Mouse (Mus musculus) MEL (cell line): ENCODE data around the gene Dnaja4.

ENCODE experiments used
- CTCF ChIP-seq, 3 experiments: IDR thresholded peaks in 2 of 3; conservative IDR thresholded peaks in 1 of 3; 2 replicates each; pipeline ENCODE4 v1.5.1; 2011 to 2012; ENCODE audit warnings: low read length in 3 of 3, low read depth in 2 of 3, mild to moderate bottlenecking in 2 of 3, improper control_type of control experiment in 1 of 3, inconsistent platforms in 1 of 3, mixed read lengths in 1 of 3, moderate library complexity in 1 of 3; ENCODE audit not compliant: control insufficient read depth in 1 of 3, insufficient read depth in 1 of 3, poor library complexity in 1 of 3, severe bottlenecking in 1 of 3
- EP300 ChIP-seq, 2 experiments: IDR thresholded peaks; 2 replicates each; pipeline ENCODE4 v1.6.1; 2011; ENCODE audit warnings: improper control_type of control experiment in 2 of 2, low read length in 2 of 2, low read depth in 1 of 2, mild to moderate bottlenecking in 1 of 2
- GATA1 ChIP-seq: IDR thresholded peaks from 2 replicates; pipeline ENCODE4 v1.6.1; 2011; ENCODE audit warnings: low read depth, low read length, improper control_type of control experiment
- MYC ChIP-seq: IDR thresholded peaks from 2 replicates; pipeline ENCODE4 v1.6.1; 2011; ENCODE audit warnings: low read depth, mild to moderate bottlenecking, low read length, improper control_type of control experiment, moderate library complexity
- POLR2A ChIP-seq, 2 experiments: IDR thresholded peaks; 2 replicates each; pipeline ENCODE4 v1.6.1; 2011 to 2012; ENCODE audit warnings: low read length in 2 of 2, mild to moderate bottlenecking in 2 of 2, control low read depth in 1 of 2, improper control_type of control experiment in 1 of 2, low read depth in 1 of 2, moderate library complexity in 1 of 2; ENCODE audit not compliant: control insufficient read depth in 1 of 2, insufficient read depth in 1 of 2, poor library complexity in 1 of 2
- TAL1 ChIP-seq: IDR thresholded peaks from 2 replicates; pipeline ENCODE4 v1.6.1; 2012; ENCODE audit warnings: mild to moderate bottlenecking, inconsistent platforms, low read length, moderate library complexity, mixed read lengths
- TCF12 ChIP-seq: IDR thresholded peaks from 2 replicates; pipeline ENCODE4 v1.6.1; 2014; ENCODE audit warnings: low read depth, mild to moderate bottlenecking, inconsistent platforms, low read length, improper control_type of control experiment, moderate library complexity
- UBTF ChIP-seq: IDR thresholded peaks from 2 replicates; pipeline ENCODE4 v1.6.1; 2012; ENCODE audit warnings: low read depth, mild to moderate bottlenecking, inconsistent platforms, low read length, improper control_type of control experiment, moderate library complexity, borderline replicate concordance; ENCODE audit not compliant: insufficient read depth

- TF ChIP-seq CTCF (IDR thresholded peaks at IDR 0.05 in 2 of 3, conservative IDR thresholded peaks at IDR 0.05 in 1 of 3; ENCODE audit: control insufficient read depth in 1 of 3, insufficient read depth in 1 of 3, low read depth in 2 of 3, low read length in 3 of 3, poor library complexity in 1 of 3, severe bottlenecking in 1 of 3) (no peak), POLR2A (IDR thresholded peaks at IDR 0.05; ENCODE audit: control insufficient read depth in 1 of 2, insufficient read depth in 1 of 2, low read depth in 1 of 2, low read length in 2 of 2, poor library complexity in 1 of 2) (no peak), GATA1 (no peak), EP300 (IDR thresholded peaks at IDR 0.05; ENCODE audit: low read depth in 1 of 2, low read length in 2 of 2) (no peak), TAL1 (no peak), TCF12 (no peak), MYC (no peak), UBTF (no peak)
Measured at GRCm38 (mm10) chr9:54652778-54653177, 45.9 kb upstream of the Dnaja4 start.
